Mouse (Mus musculus) forebrain, embryonic 16.5 days (tissue): ENCODE measurements at regions not wholly inside any gene's neighbourhood (a gene's known extent, or its start where the extent isn't known, plus 50 kb on each side); places are given as distances from the start of the nearest gene placed in this dataset.

ENCODE experiments used
- ATAC-seq: fragments of 200-750 bp; cut with Nextera tagmentation; 2 replicates; pipeline ENCODE4 v1.8.0; 2017; ENCODE audit warnings: mild to moderate bottlenecking, moderate library complexity
- H3K27ac ChIP-seq: fragments of 300-500 bp; sonication (generic); 2 replicates; pipeline ENCODE4 v1.5.1; 2014; ENCODE audit warnings: low read length, control low read depth
- H3K27me3 ChIP-seq: fragments of 300-500 bp; sonication (generic); replicated peaks from 2 replicates; pipeline ENCODE4 v1.6.1; 2014; ENCODE audit warnings: low read length; ENCODE audit not compliant: control insufficient read depth, insufficient read depth
- H3K36me3 ChIP-seq: fragments of 300-500 bp; sonication (generic); 2 replicates; pipeline ENCODE4 v1.6.1; 2014; ENCODE audit not compliant: control insufficient read depth, insufficient read depth
- H3K4me1 ChIP-seq: fragments of 300-500 bp; sonication (generic); replicated peaks from 2 replicates; pipeline ENCODE4 v1.6.1; 2014; ENCODE audit warnings: low read length; ENCODE audit not compliant: control insufficient read depth, insufficient read depth
- H3K4me2 ChIP-seq: fragments of 300-500 bp; sonication (generic); 2 replicates; pipeline ENCODE4 v1.6.1; 2014; ENCODE audit warnings: mild to moderate bottlenecking, low read length, control low read depth
- H3K4me3 ChIP-seq: fragments of 300-500 bp; sonication (generic); replicated peaks from 2 replicates; pipeline ENCODE4 v1.5.1; 2014; ENCODE audit warnings: mild to moderate bottlenecking, low read length, control low read depth
- H3K9ac ChIP-seq: fragments of 300-500 bp; sonication (generic); replicated peaks from 2 replicates; pipeline ENCODE4 v1.6.1; 2014; ENCODE audit warnings: low read depth, low read length, control low read depth
- H3K9me3 ChIP-seq: fragments of 300-500 bp; sonication (generic); 2 replicates; pipeline ENCODE4 v1.6.1; 2016; ENCODE audit warnings: low read length; ENCODE audit not compliant: control insufficient read depth
- WGBS: fragments of 180-500 bp; shearing (Covaris S2); extraction: QIAGEN DNeasy Blood & Tissue Kit; methylation state at CpG from one replicate; pipeline ENCODE4 v1.1.7; 2014; 5-methylcytosine and 5-hydroxymethylcytosine counted together

DNA sequence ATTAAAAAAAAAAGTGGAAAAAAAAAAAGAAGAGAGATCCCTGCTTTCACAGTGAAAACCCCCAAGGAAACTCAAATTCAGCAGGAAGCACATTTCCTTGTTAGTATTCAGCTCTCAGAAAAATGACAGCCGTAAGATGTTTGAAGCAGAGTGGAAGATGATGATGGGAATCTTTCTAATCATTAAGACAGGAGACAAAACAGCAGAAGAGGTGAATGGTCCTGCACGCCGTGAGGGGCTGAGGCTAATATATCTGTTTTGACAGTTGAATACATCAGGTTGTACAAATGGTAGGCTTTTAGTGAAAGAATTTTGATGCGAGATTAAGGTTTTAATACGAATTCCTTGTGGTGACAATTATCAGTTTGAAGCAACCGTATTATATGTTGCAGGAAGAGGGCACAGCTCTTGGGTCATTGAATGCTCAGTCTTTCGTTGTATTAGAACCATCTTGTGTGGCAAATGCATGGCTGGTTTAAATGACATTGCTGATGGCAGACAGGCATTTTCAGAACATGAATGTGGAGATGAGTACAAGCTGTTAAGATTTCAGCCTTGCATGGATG lies 649.3 kb downstream of the Hace1 start:
- no peaks in the 10 kb centered on the region for H3K27me3 ChIP-seq
- H3K4me2 ChIP-seq, result no peak overlapping the region
- no peaks in the 10 kb centered on the region for H3K36me3 ChIP-seq
- WGBS, result 52% methylated on average over 7 of the region's 7 CpGs
- 0 out of 2 replicates have a peak, but pooled peaks cover 3% of the 10 kb centered on the region for H3K4me1 ChIP-seq
- no peak overlapping the region; the same call in 1 of the 2 replicates for H3K27ac ChIP-seq
- H3K9me3 ChIP-seq, result no peaks in the 10 kb centered on the region
- ATAC-seq, result 0 out of 2 replicates have a peak, but pooled peaks have one; percentile 36
- H3K9ac ChIP-seq, result no peak overlapping the region
- no peak overlapping the region for H3K4me3 ChIP-seq

GRCm38 (mm10) chr10:46229608-46230007 lies 652.0 kb downstream of the Hace1 start:
- no peak for ATAC-seq
- no peaks in the 10 kb centered on the region for H3K36me3 ChIP-seq

GRCm38 (mm10) chr10:46235581-46235980 lies 658.0 kb downstream of the Hace1 start:
- 50% methylated on average over 2 of the region's 2 CpGs for WGBS
- no peak for ATAC-seq
- H3K36me3 ChIP-seq, result no peaks in the 10 kb centered on the region
- no peaks in the 10 kb centered on the region for H3K9me3 ChIP-seq
- H3K4me1 ChIP-seq, result no peaks in the 10 kb centered on the region
- no peak overlapping the region for H3K27ac ChIP-seq
- H3K4me2 ChIP-seq, result no peak overlapping the region
- no peak overlapping the region for H3K9ac ChIP-seq
- no peak overlapping the region for H3K4me3 ChIP-seq
- H3K27me3 ChIP-seq, result no peaks in the 10 kb centered on the region

More at GRCm38 (mm10) chr10:46229608-46230007, 652.0 kb downstream of the Hace1 start:
- no peak overlapping the region for H3K9ac ChIP-seq
- no peaks in the 10 kb centered on the region for H3K9me3 ChIP-seq
- no peaks in the 10 kb centered on the region for H3K27me3 ChIP-seq
- 0 out of 2 replicates have a peak, but pooled peaks cover 3% of the 10 kb centered on the region for H3K4me1 ChIP-seq
- 61% methylated on average over 4 of the region's 4 CpGs for WGBS
- H3K27ac ChIP-seq, result no peak overlapping the region
- no peak overlapping the region for H3K4me2 ChIP-seq
- H3K4me3 ChIP-seq, result no peak overlapping the region

- no peaks in the 10 kb centered on the region for H3K9me3 ChIP-seq
- no peak overlapping the region for H3K4me3 ChIP-seq
- H3K9ac ChIP-seq, result no peak overlapping the region
- H3K4me2 ChIP-seq, result no peak overlapping the region
- no peak for ATAC-seq
- H3K27ac ChIP-seq, result no peak overlapping the region
- H3K4me1 ChIP-seq, result no peaks in the 10 kb centered on the region
- H3K36me3 ChIP-seq, result no peaks in the 10 kb centered on the region
- H3K27me3 ChIP-seq, result no peaks in the 10 kb centered on the region
- WGBS, result 74% methylated on average over 1 of the region's 1 CpGs
Observed at GRCm38 (mm10) chr10:46255575-46255974, 677.9 kb downstream of the Hace1 start.

- Histone ChIP-seq H3K27me3 (no peaks in the 10 kb centered on the region), H3K4me2 (no peak overlapping the region), H3K4me3 (no peak overlapping the region), H3K9ac (no peak overlapping the region), H3K4me1 (no peaks in the 10 kb centered on the region), H3K9me3 (no peaks in the 10 kb centered on the region), H3K27ac (no peak overlapping the region), H3K36me3 (no peaks in the 10 kb centered on the region)
- WGBS, result 97% methylated on average over 1 of the region's 1 CpGs
- ATAC-seq, result no peak
Observed at GRCm38 (mm10) chr10:46269710-46270109, 692.1 kb downstream of the Hace1 start.

- no peaks in the 10 kb centered on the region for H3K36me3 ChIP-seq
- WGBS, result 70% methylated on average over 1 of the region's 1 CpGs
- ATAC-seq, result no peak
- H3K4me3 ChIP-seq, result no peak overlapping the region
- H3K9me3 ChIP-seq, result no peaks in the 10 kb centered on the region
- no peaks in the 10 kb centered on the region for H3K4me1 ChIP-seq
- no peak overlapping the region for H3K4me2 ChIP-seq
- H3K27me3 ChIP-seq, result no peaks in the 10 kb centered on the region
- no peak overlapping the region for H3K27ac ChIP-seq
- H3K9ac ChIP-seq, result no peak overlapping the region
Observed at GRCm38 (mm10) chr10:46273846-46274245, 696.2 kb downstream of the Hace1 start.

- no peak overlapping the region for H3K9ac ChIP-seq
- H3K27ac ChIP-seq, result no peak overlapping the region
- no peak overlapping the region for H3K4me3 ChIP-seq
- no peaks in the 10 kb centered on the region for H3K36me3 ChIP-seq
- H3K4me2 ChIP-seq, result no peak overlapping the region
- H3K9me3 ChIP-seq, result no peaks in the 10 kb centered on the region
- H3K27me3 ChIP-seq, result no peaks in the 10 kb centered on the region
- 73% methylated on average over 5 of the region's 5 CpGs for WGBS
- peaks cover 4% of the 10 kb centered on the region; the same call in 1 of the 2 replicates for H3K4me1 ChIP-seq
- ATAC-seq, result no peak
Observed at GRCm38 (mm10) chr10:46294290-46294689, 716.7 kb downstream of the Hace1 start.

- no peaks in the 10 kb centered on the region for H3K9me3 ChIP-seq
- H3K4me1 ChIP-seq, result peaks cover 4% of the 10 kb centered on the region; the same call in 1 of the 2 replicates
- H3K36me3 ChIP-seq, result no peaks in the 10 kb centered on the region
- H3K9ac ChIP-seq, result no peak overlapping the region
- no peak overlapping the region for H3K4me2 ChIP-seq
- ATAC-seq, result no peak
- no peak overlapping the region for H3K27ac ChIP-seq
- 28% methylated on average over 5 of the region's 5 CpGs for WGBS
- no peaks in the 10 kb centered on the region for H3K27me3 ChIP-seq
- no peak overlapping the region for H3K4me3 ChIP-seq
Observed at GRCm38 (mm10) chr10:46298352-46298751, 720.7 kb downstream of the Hace1 start.

DNA sequence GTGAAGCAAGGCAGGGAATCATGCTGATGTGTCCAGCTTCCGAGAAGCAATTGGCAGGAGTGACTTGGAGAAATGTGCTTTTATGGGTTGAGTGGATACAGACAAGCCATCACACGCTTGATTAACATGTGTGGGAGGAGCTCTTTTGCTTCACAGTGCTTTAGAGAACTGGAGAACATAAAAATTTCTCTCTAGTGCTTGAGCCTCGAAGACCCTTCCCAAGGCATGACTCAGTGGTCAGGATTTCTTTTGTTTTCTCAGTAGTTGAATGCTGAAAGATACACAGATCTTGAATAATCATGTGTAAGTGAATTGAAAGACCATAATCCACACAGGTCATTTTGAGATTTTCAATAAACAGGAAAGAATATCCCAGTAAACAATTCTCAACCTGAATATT lies 721.9 kb downstream of the Hace1 start:
- no peaks in the 10 kb centered on the region for H3K36me3 ChIP-seq
- no peak overlapping the region for H3K27ac ChIP-seq
- peaks cover 4% of the 10 kb centered on the region; the same call in 1 of the 2 replicates for H3K4me1 ChIP-seq
- WGBS, result 38% methylated on average over 3 of the region's 3 CpGs
- no peak for ATAC-seq
- no peak overlapping the region for H3K4me2 ChIP-seq
- no peak overlapping the region for H3K9ac ChIP-seq
- no peaks in the 10 kb centered on the region for H3K9me3 ChIP-seq
- no peak overlapping the region for H3K4me3 ChIP-seq
- H3K27me3 ChIP-seq, result no peaks in the 10 kb centered on the region
